Comparison of ENCODE assay signal across 17 mouse cellular contexts in the genomic region with DNA sequence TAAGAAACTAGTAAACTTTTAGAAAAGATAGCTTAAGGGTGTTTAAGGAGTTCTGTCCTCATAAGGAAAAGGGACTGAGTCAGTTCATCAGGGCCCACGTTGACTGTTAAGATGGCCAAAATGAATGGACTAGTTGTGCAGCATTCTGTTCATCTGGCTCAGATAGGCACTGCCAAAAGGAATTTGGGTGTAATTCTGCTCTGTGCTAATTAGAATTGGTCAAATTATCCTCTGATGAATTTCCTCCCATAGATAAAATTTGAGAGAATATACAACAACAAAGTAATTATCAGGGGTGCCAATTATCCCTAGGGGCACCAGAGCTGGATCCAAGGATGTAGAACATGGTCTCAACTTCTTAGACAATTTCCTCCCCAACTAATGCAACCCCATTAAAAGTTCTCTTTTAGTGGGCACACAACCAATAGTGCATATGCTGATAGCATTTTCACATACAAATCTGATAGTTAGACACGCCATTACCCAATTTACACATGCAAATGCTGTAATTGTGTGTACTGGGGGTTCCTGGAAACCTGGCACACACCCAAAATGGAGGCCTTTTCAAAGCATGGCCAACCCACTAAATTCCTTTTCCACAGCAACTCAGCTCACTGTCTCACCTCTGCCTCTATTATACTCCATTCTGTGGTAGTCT.
DNase-seq lines count a peak whose midpoint lies in the region; ATAC-seq lines count a peak whose summit lies in the region.
"Had no signal": no experiment of that assay in that cellular context is flagged by ENCODE, and none has a peak within 500 bp of the region (broad histone marks: within the 10 kb centered on the region; RNA-seq: fewer than 3 reads in every experiment).

No protein-coding gene starts in this region.

- no peak overlapping the region for H3K9ac ChIP-seq in neural tube, embryonic 13.5 days
- H3K9ac ChIP-seq in neural tube, embryonic 15.5 days (replicated peaks), result no peak overlapping the region
- H3K9ac ChIP-seq in forebrain, embryonic 12.5 days, result no peak overlapping the region
- no peak overlapping the region for H3K9ac ChIP-seq in hindbrain, embryonic 14.5 days
- H3K9ac ChIP-seq in intestine, embryonic 15.5 days, result no peak overlapping the region
- H3K9ac ChIP-seq: embryonic facial prominence, embryonic 13.5 days; heart, embryonic 12.5 days had no signal

- WGBS in neural tube, embryonic 13.5 days, result 69% methylated on average over 2 of the region's 2 CpGs
- WGBS in neural tube, embryonic 15.5 days, result 57% methylated on average over 2 of the region's 2 CpGs
- WGBS in forebrain, embryonic 12.5 days, result 47% methylated on average over 2 of the region's 2 CpGs
- WGBS in hindbrain, embryonic 14.5 days, result 55% methylated on average over 2 of the region's 2 CpGs
- 81% methylated on average over 2 of the region's 2 CpGs for WGBS in intestine, embryonic 15.5 days

- no peak overlapping the region for H3K4me2 ChIP-seq in neural tube, embryonic 13.5 days
- H3K4me2 ChIP-seq in neural tube, embryonic 15.5 days, result no peak overlapping the region
- H3K4me2 ChIP-seq in forebrain, embryonic 12.5 days, result no peak overlapping the region
- H3K4me2 ChIP-seq in hindbrain, embryonic 14.5 days (replicated peaks), result no peak overlapping the region
- H3K4me2 ChIP-seq in intestine, embryonic 15.5 days (replicated peaks), result no peak overlapping the region
- H3K4me2 ChIP-seq: embryonic facial prominence, embryonic 13.5 days; heart, embryonic 12.5 days had no signal

- H3K4me1 ChIP-seq in neural tube, embryonic 13.5 days (replicated peaks), result peaks cover 8% of the 10 kb centered on the region; the same call in 1 of the 2 replicates
- no peaks in the 10 kb centered on the region for H3K4me1 ChIP-seq in neural tube, embryonic 15.5 days
- H3K4me1 ChIP-seq in forebrain, embryonic 12.5 days, result peaks cover 7% of the 10 kb centered on the region
- H3K4me1 ChIP-seq in hindbrain, embryonic 14.5 days (replicated peaks; ENCODE audit: control insufficient read depth, insufficient read depth, low read length), result no peaks in the 10 kb centered on the region
- no peaks in the 10 kb centered on the region for H3K4me1 ChIP-seq in intestine, embryonic 15.5 days (replicated peaks)
- H3K4me1 ChIP-seq: embryonic facial prominence, embryonic 13.5 days; heart, embryonic 12.5 days had no signal

- ATAC-seq in neural tube, embryonic 13.5 days (ENCODE audit: low read depth), result peak; percentile 63; the same call in 1 of the 2 replicates
- ATAC-seq in neural tube, embryonic 15.5 days (ENCODE audit: low FRiP score), result no peak; the same call in 1 of the 2 replicates
- ATAC-seq in forebrain, embryonic 12.5 days (ENCODE audit: low FRiP score), result peak; percentile 82; the same call in 1 of the 2 replicates
- ATAC-seq in hindbrain, embryonic 14.5 days (ENCODE audit: low FRiP score), result 0 out of 2 replicates have a peak, but pooled peaks have one; percentile 35
- no peak for ATAC-seq in intestine, embryonic 15.5 days
- ATAC-seq: intestine, embryonic 16.5 days had no signal

- H3K4me3 ChIP-seq in neural tube, embryonic 13.5 days, result no peak overlapping the region
- H3K4me3 ChIP-seq in neural tube, embryonic 15.5 days (replicated peaks), result no peak overlapping the region
- no peak overlapping the region for H3K4me3 ChIP-seq in forebrain, embryonic 12.5 days (replicated peaks)
- H3K4me3 ChIP-seq in hindbrain, embryonic 14.5 days (replicated peaks; ENCODE audit: low read length), result no peak overlapping the region
- no peak overlapping the region for H3K4me3 ChIP-seq in intestine, embryonic 15.5 days (replicated peaks)
- H3K4me3 ChIP-seq: embryonic facial prominence, embryonic 13.5 days; heart, embryonic 12.5 days had no signal

- H3K36me3 ChIP-seq in neural tube, embryonic 13.5 days, result no peaks in the 10 kb centered on the region
- no peaks in the 10 kb centered on the region for H3K36me3 ChIP-seq in neural tube, embryonic 15.5 days
- no peaks in the 10 kb centered on the region for H3K36me3 ChIP-seq in forebrain, embryonic 12.5 days (replicated peaks)
- H3K36me3 ChIP-seq in hindbrain, embryonic 14.5 days (replicated peaks; ENCODE audit: control insufficient read depth, insufficient read depth), result no peaks in the 10 kb centered on the region
- no peaks in the 10 kb centered on the region for H3K36me3 ChIP-seq in intestine, embryonic 15.5 days
- H3K36me3 ChIP-seq: embryonic facial prominence, embryonic 13.5 days; G1E; heart, embryonic 12.5 days had no signal

- no peaks in the 10 kb centered on the region for H3K27me3 ChIP-seq in neural tube, embryonic 13.5 days
- H3K27me3 ChIP-seq in neural tube, embryonic 15.5 days (replicated peaks), result no peaks in the 10 kb centered on the region
- no peaks in the 10 kb centered on the region for H3K27me3 ChIP-seq in forebrain, embryonic 12.5 days
- H3K27me3 ChIP-seq in hindbrain, embryonic 14.5 days (ENCODE audit: control insufficient read depth, insufficient read depth, low read length), result no peaks in the 10 kb centered on the region
- no peaks in the 10 kb centered on the region for H3K27me3 ChIP-seq in intestine, embryonic 15.5 days (replicated peaks)
- H3K27me3 ChIP-seq: embryonic facial prominence, embryonic 13.5 days; heart, embryonic 12.5 days had no signal

- H3K9me3 ChIP-seq in neural tube, embryonic 13.5 days, result no peaks in the 10 kb centered on the region
- no peaks in the 10 kb centered on the region for H3K9me3 ChIP-seq in neural tube, embryonic 15.5 days (replicated peaks)
- no peaks in the 10 kb centered on the region for H3K9me3 ChIP-seq in forebrain, embryonic 12.5 days
- H3K9me3 ChIP-seq in hindbrain, embryonic 14.5 days (ENCODE audit: control insufficient read depth, low read length), result no peaks in the 10 kb centered on the region
- no peaks in the 10 kb centered on the region for H3K9me3 ChIP-seq in intestine, embryonic 15.5 days
- H3K9me3 ChIP-seq: embryonic facial prominence, embryonic 13.5 days; G1E; heart, embryonic 12.5 days had no signal

- H3K27ac ChIP-seq in neural tube, embryonic 13.5 days (replicated peaks), result no peak overlapping the region
- H3K27ac ChIP-seq in neural tube, embryonic 15.5 days (replicated peaks), result no peak overlapping the region
- H3K27ac ChIP-seq in forebrain, embryonic 12.5 days, result 0 out of 2 replicates have a peak overlapping the region, but pooled peaks have one; percentile 42
- no peak overlapping the region for H3K27ac ChIP-seq in hindbrain, embryonic 14.5 days
- no peak overlapping the region for H3K27ac ChIP-seq in intestine, embryonic 15.5 days
- H3K27ac ChIP-seq: embryonic facial prominence, embryonic 13.5 days had no signal

- peak; percentile 51 for DNase-seq in hindbrain, embryonic 14.5 days (ENCODE audit: low spot score)
- DNase-seq in lung, postnatal 4 days, result no peak
- DNase-seq in urinary bladder, postnatal 10 days (ENCODE audit: low spot score), result no peak
- DNase-seq: adrenal gland, adult 8-10 months; cerebellum, adult 11-12 months; heart, postnatal 36 days; liver; lung, adult 18-20 months; thymus, adult 18-20 months had no signal

Comparison
In these comparisons a context has a peak if more than half of its experiments do, and no peak if none do; other contexts are left out.
1. ATAC-seq: peak in neural tube, embryonic 13.5 days (single experiment), forebrain, embryonic 12.5 days (single experiment) and hindbrain, embryonic 14.5 days (single experiment); none in neural tube, embryonic 15.5 days (single experiment) and intestine, embryonic 15.5 days (single experiment).